Mouse (Mus musculus) liver, embryonic 11.5 days (tissue): Measurements from ENCODE around the gene Dnaaf1. TPM values are rescaled to one million over a fixed set of nuclear protein-coding genes. Genes with fewer than 3 reads are reported as not detected.

ENCODE experiments used
- ATAC-seq: fragments of 200-750 bp; cut with Nextera tagmentation; replicated peaks from 2 replicates; pipeline ENCODE4 v1.8.0; 2017; ENCODE audit warnings: moderate number of reproducible peaks, mild to moderate bottlenecking, moderate TSS enrichment, moderate library complexity; ENCODE audit not compliant: low FRiP score
- DNase-seq: peaks from one replicate; pipeline ENCODE4 v3.0.0-alpha.2; 2017; ENCODE audit warnings: low spot score
- H3K27ac ChIP-seq: fragments of 300-500 bp; sonication (generic); 2 replicates; pipeline ENCODE4 v1.5.1; 2014; ENCODE audit warnings: mild to moderate bottlenecking, low read depth, low read length, control low read depth
- H3K27me3 ChIP-seq: fragments of 300-500 bp; sonication (generic); replicated peaks from 2 replicates; pipeline ENCODE4 v1.6.1; 2014; ENCODE audit warnings: low read length, mixed read lengths; ENCODE audit not compliant: control insufficient read depth, insufficient read depth
- H3K36me3 ChIP-seq: fragments of 300-500 bp; sonication (generic); 2 replicates; pipeline ENCODE4 v1.6.1; 2014; ENCODE audit warnings: mild to moderate bottlenecking, low read length, moderate library complexity, mixed read lengths; ENCODE audit not compliant: control insufficient read depth, insufficient read depth
- H3K4me1 ChIP-seq: fragments of 300-500 bp; sonication (generic); replicated peaks from 2 replicates; pipeline ENCODE4 v1.6.1; 2014; ENCODE audit warnings: low read length, mixed read lengths; ENCODE audit not compliant: control insufficient read depth, insufficient read depth
- H3K4me2 ChIP-seq: fragments of 300-500 bp; sonication (generic); 2 replicates; pipeline ENCODE4 v1.6.1; 2014; ENCODE audit warnings: mild to moderate bottlenecking, control low read depth, moderate library complexity
- H3K4me3 ChIP-seq: fragments of 300-500 bp; sonication (generic); 2 replicates; pipeline ENCODE4 v1.5.1; 2014; ENCODE audit warnings: low read depth, low read length, control low read depth
- H3K9ac ChIP-seq: fragments of 300-500 bp; sonication (generic); 2 replicates; pipeline ENCODE4 v1.6.1; 2014; ENCODE audit warnings: low read depth, low read length, control low read depth
- H3K9me3 ChIP-seq: fragments of 300-500 bp; sonication (generic); 2 replicates; pipeline ENCODE4 v1.6.1; 2016; ENCODE audit warnings: low read length, inconsistent platforms, mixed read lengths; ENCODE audit not compliant: control insufficient read depth
- WGBS: fragments of 180-500 bp; shearing (Covaris S2); extraction: QIAGEN DNeasy Blood & Tissue Kit; methylation state at CpG from one replicate; pipeline ENCODE4 v1.1.7; 2014; 5-methylcytosine and 5-hydroxymethylcytosine counted together
- polyA plus RNA-seq: library from polyadenylated mRNA; unstranded; fragments of >200 nt; fragmentation: Nextera tagmentation; extraction: Ambion mirVana; gene quantifications from 2 replicates; pipeline ENCODE4 v1.2.1, GENCODE M21; 2014

Gene Dnaaf1
- polyA plus RNA-seq, 1 experiment from 2014 or later: 0.11 TPM

DNA sequence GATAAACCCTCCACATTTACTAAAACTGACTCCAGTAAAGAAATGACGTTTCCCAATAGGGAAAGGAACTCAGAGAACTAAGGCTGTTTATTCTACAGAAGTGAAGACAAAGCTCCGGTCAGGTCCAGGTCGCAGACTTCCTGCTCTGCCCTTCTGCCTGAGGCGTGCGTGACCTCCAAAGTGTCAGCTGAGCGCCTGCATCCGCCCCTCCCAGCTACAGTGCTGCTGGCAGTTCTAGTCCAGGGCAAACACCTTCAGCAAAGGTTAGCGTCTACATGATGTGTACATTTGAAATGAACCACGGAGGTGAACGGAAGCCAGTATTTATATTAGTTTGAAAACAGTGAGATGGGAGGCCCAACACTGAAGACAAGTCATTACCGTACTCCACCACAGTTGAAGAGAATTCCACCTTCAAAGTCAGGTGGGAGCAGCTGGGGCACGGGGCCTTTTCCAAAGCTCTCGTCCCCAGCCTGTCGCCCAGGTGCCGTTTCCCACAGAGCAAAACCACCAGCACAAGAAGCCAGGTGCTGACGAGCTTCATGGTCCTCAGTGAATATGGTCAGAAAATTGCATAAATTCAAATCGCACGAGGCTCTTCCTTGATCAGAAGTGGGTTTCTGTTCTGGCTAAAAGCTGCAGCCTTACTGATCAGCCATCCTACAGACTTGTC is 27.9 kb upstream of the Dnaaf1 start:
- DNase-seq (no peak), ATAC-seq (no peak)
- H3K27me3 ChIP-seq: no peaks in the 10 kb centered on the region
- H3K27ac ChIP-seq: no peak overlapping the region
- no peaks in the 10 kb centered on the region for H3K9me3 ChIP-seq
- no peak overlapping the region for H3K4me3 ChIP-seq
- no peak overlapping the region for H3K4me2 ChIP-seq
- WGBS: 84% methylated on average over 18 of the region's 18 CpGs
- no peak overlapping the region for H3K9ac ChIP-seq
- peaks cover 4% of the 10 kb centered on the region for H3K4me1 ChIP-seq
- H3K36me3 ChIP-seq: peaks cover 27% of the 10 kb centered on the region

DNA sequence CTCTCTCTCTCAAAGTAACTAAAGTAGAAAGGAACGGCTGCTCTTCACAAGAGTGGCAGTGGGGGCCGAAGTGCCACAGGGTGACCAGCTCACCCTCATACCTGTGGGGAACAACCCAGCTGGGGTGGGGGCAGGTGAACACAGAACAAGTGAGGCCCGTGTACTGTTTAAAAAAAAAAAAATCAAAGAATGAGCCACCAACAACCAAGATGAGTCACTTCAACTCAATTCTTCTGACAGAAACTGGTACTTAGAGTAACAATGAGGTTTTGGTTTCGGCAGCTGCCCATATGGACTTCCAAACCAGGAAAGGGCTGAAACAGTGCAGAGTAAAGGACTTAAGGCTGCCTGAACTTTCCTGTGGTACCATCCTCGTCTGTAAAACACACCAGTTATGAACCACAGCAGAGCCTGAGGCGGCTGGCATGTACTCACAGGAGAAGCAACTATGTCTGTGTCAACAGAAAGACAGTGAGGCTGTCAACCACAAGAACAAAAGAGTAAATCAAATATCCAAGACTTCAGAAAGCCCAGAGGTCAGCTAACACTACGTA is 26.4 kb upstream of the Dnaaf1 start:
- H3K4me3 ChIP-seq: no peak overlapping the region
- no peaks in the 10 kb centered on the region for H3K27me3 ChIP-seq
- WGBS: 82% methylated on average over 7 of the region's 7 CpGs
- peaks cover 21% of the 10 kb centered on the region for H3K36me3 ChIP-seq
- no peaks in the 10 kb centered on the region for H3K9me3 ChIP-seq
- peaks cover 14% of the 10 kb centered on the region for H3K4me1 ChIP-seq
- ATAC-seq (no peak), DNase-seq (no peak)
- no peak overlapping the region for H3K9ac ChIP-seq
- H3K4me2 ChIP-seq: no peak overlapping the region
- H3K27ac ChIP-seq: no peak overlapping the region

DNA sequence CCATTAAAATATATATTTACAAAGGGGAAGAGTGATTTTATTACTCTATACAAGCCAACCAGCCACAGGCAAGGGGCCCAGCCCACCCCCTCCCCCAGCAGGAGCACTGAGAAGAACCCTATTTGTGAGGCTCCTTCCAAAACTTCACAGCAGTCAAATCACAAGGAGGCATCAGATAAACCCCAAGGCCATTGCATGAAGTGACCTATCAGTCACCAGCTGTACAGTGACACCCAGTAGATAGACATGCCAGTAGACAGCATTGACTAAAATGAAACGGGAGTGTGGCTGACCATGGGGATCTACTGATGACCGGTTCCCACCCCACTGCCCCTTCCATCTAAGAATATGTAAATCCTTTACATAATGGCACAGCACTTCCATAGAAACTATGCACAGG is 22.1 kb upstream of the Dnaaf1 start:
- no peak overlapping the region for H3K9ac ChIP-seq
- ATAC-seq: peak; percentile 56
- no peak for DNase-seq

DNA sequence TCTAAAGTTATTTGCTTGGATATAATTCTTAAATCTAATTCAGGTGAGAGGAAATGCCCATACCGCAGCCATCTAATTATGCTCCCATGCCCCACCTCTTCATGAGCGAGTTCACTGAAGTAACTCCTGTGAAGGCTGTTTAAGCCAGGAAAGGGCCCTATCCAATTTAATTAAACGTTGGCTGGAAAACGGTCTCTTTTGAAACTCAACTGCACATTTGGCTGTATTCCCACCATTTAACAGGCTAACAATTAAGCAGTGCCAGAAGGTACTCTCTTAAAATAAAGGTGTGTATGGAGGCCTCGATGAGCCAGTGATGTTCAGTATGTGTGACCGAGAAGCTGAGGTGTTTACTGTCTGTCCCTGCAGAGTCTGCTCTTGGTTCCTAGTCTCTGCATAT is 19.2 kb upstream of the Dnaaf1 start:
- H3K27ac ChIP-seq: no peak overlapping the region
- DNase-seq (no peak), ATAC-seq (no peak)
- H3K9me3 ChIP-seq: no peaks in the 10 kb centered on the region
- H3K4me1 ChIP-seq: peaks cover 44% of the 10 kb centered on the region
- H3K27me3 ChIP-seq: no peaks in the 10 kb centered on the region
- H3K4me2 ChIP-seq: no peak overlapping the region
- WGBS: 93% methylated on average over 6 of the region's 6 CpGs
- no peak overlapping the region for H3K9ac ChIP-seq
- no peaks in the 10 kb centered on the region for H3K36me3 ChIP-seq
- H3K4me3 ChIP-seq: no peak overlapping the region

More for the DNA sequence above, 22.1 kb upstream of the Dnaaf1 start:
- Histone ChIP-seq H3K4me3 (no peak overlapping the region), H3K4me1 (peaks cover 44% of the 10 kb centered on the region), H3K9me3 (no peaks in the 10 kb centered on the region), H3K27me3 (no peaks in the 10 kb centered on the region), H3K4me2 (peak overlapping the region; percentile 37), H3K27ac (no peak overlapping the region), H3K36me3 (peaks cover 2% of the 10 kb centered on the region; the same call in 1 of the 2 replicates)
- 51% methylated on average over 2 of the region's 2 CpGs for WGBS

DNA sequence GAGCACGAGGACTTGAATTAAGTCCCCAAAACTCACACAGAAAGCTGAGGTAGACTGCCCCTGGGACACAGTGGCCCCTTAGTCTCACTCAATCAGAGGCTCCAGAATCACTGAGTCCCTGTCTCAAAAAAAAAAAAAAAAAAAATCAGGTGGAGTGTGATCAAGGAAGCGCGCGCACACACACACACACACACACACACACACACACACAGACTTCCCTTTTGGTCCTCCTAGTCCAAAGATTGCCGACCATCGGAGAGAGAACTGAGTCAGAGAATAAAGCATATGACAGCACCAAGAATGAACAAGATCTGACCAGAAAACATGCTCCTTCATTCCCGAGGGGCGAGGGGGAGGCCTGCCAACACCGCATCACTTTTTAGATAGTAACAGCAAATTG is 17.9 kb upstream of the Dnaaf1 start:
- Histone ChIP-seq H3K9me3 (no peaks in the 10 kb centered on the region), H3K27me3 (no peaks in the 10 kb centered on the region), H3K4me2 (peak overlapping the region; percentile 81), H3K27ac (no peak overlapping the region), H3K4me1 (peaks cover 40% of the 10 kb centered on the region), H3K4me3 (peak overlapping the region; percentile 87), H3K36me3 (peaks cover under 1% of the 10 kb centered on the region; the same call in 1 of the 2 replicates), H3K9ac (peak overlapping the region; percentile 88)
- 74% methylated on average over 9 of the region's 9 CpGs for WGBS
- ATAC-seq (no peak), DNase-seq (no peak)

DNA sequence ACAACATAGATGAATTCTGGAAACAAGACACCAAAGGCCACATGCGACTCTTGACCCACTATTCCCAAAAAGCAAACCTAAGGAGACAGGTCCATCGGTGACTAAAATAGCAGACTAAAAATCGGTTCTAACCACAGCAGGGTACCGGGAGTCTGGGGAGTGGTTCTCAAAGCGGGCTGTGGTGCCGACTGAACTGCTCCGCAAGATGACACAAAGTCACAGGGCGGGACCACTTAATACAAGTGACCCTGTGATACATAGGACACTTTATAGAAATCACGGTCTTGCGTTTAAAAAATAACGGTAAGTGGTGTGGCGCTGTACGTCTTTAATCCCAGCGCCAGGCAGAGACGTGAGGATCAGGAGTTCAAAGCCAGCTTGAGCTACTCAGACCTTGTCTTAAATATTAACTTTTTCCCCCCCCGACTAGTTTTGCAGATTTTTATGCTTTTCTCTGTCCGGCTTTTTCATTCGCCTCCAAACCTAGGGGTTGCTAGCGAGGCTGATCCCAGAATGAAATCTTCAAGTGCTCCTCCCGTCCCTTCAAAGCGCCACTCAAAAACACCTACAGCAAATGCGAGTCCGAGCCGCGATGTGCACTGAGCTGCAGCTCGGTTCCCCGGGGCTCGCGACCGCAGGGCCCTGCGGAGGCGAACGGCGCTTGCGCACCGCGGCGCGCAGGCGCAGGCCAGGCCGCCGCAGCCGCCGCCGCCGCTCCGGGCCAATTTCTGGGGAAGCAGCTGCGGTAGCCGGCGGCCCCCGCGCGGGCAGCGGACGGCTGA is 17.0 kb upstream of the Dnaaf1 start:
- ATAC-seq (peak; percentile 88), DNase-seq (no peak)
- Histone ChIP-seq H3K4me2 (peak overlapping the region; percentile 81), H3K9me3 (no peaks in the 10 kb centered on the region), H3K27ac (peak overlapping the region; percentile 86), H3K4me1 (peaks cover 35% of the 10 kb centered on the region), H3K9ac (peak overlapping the region; percentile 88), H3K36me3 (peaks cover 2% of the 10 kb centered on the region; the same call in 1 of the 2 replicates), H3K27me3 (no peaks in the 10 kb centered on the region), H3K4me3 (peak overlapping the region; percentile 87)
- under 1% methylated on average over 55 of the region's 55 CpGs for WGBS

DNA sequence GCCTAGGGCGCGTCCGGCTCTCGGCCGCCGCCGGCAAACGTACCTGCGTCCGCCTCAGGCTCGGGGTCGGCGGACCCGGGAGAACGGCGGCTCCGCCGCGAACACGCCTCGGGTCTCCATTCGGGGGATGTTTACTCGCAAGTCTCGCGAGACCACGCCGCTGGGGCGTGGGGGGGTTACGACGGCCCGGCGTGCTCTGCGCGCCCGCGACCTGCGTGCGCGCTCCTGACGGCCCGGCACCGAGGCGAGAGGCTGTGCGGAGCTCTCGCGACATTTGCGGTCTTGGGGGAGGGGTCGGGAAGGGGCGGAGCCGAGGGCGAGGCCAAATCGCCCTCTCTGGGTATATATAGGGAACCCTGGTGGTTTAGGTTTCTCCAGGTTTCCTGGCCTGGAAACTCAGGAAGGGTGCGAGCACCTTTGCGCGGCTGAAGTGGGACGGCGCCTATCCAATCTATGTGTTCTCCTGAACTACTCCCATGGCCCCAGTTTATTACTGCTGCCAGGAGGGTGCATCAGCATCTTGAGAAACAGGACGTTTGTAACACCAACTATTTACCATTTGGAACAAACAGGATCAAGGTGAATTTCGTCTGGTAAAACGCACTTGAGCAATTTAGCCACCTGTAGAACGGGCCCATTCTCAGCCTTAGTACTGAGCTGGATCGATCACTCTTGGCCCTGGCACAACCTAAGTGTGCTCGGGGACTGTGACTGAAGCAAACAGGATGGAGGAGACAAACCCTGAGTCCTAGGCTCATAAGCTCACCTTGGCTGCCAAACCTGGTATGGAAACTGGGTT is 16.2 kb upstream of the Dnaaf1 start, which contains the start of gene Mbtps1:
Gene Mbtps1 (minus strand): TSS at position 133 of the 799 bp plus-strand sequence.
- H3K4me2 ChIP-seq: peak within 1 kb of the TSS; percentile 81
- WGBS: 5% methylated on average over 60 of the region's 63 CpGs
- no peaks in the 10 kb centered on the region for H3K9me3 ChIP-seq
- peak within 1 kb of the TSS; percentile 87 for H3K4me3 ChIP-seq
- H3K9ac ChIP-seq: peak within 1 kb of the TSS; percentile 88
- peaks cover 2% of the 10 kb centered on the region for H3K36me3 ChIP-seq
- peak; percentile 96 for ATAC-seq
- peak within 1 kb of the TSS; percentile 86 for H3K27ac ChIP-seq
- H3K27me3 ChIP-seq: no peaks in the 10 kb centered on the region
- DNase-seq: peak; percentile 100
- peaks cover 28% of the 10 kb centered on the region for H3K4me1 ChIP-seq

DNA sequence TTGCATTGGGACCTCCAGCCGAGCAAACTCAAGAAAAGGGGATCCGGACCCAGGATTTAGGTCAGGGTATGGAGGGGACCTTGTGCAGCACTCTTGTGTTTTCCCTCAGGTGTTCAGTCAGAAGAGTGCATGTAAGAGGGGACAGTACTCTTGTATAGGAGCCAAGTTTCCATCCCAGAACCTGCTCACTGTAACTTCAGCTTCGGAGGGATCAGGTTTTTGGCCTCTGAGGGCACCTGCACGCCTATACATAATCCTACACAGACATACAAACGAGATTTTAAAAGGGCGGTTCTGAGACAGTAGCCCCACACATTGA is 15.7 kb upstream of the Dnaaf1 start:
- Histone ChIP-seq H3K4me3 (peak overlapping the region; percentile 87; the same call in 1 of the 2 replicates), H3K27ac (peak overlapping the region; percentile 72), H3K4me2 (peak overlapping the region; percentile 79), H3K27me3 (no peaks in the 10 kb centered on the region), H3K4me1 (peaks cover 23% of the 10 kb centered on the region), H3K9ac (peak overlapping the region; percentile 71), H3K9me3 (no peaks in the 10 kb centered on the region), H3K36me3 (peaks cover 2% of the 10 kb centered on the region)
- no peak; the same call in 1 of the 2 replicates for ATAC-seq
- WGBS: 85% methylated on average over 6 of the region's 6 CpGs
- no peak for DNase-seq
